Mouse (Mus musculus) adrenal gland, postnatal 10 days (tissue): ENCODE data around the gene Htt. TPM values are rescaled to one million over a fixed set of nuclear protein-coding genes. Genes with fewer than 3 reads are reported as not detected.
"Not testable (repeated sequence)": the region's sequence is repeated elsewhere in the genome, so short reads cannot be mapped to it uniquely, and the experiment has no call there.

Source experiments
- DNase-seq: peaks from one replicate; pipeline ENCODE4 v3.0.0; 2021; ENCODE audit warnings: mixed read lengths
- long read RNA-seq, 2 experiments: library from polyadenylated mRNA; stranded (forward); transcript quantifications; one replicate each; pipeline ENCODE4 v2.0.0; 2021
- total RNA-seq, 2 experiments: library from RNA; stranded (reverse); gene quantifications; 2 replicates each; pipeline ENCODE4 v1.2.3; 2021

Htt gene
- 10 to 100 TPM; 17.0 to 27.7 TPM for total RNA-seq
- long read RNA-seq, experiment 1, partial matches to known transcripts = 4 of 4 reads
- long read RNA-seq, experiment 1, other reads (novel, unspliced or antisense) = 0 of 4 reads
- long read RNA-seq, experiment 2, partial matches to known transcripts = 2 of 3 reads
- long read RNA-seq, experiment 2, other reads (novel, unspliced or antisense) = 1 of 3 reads

DNA sequence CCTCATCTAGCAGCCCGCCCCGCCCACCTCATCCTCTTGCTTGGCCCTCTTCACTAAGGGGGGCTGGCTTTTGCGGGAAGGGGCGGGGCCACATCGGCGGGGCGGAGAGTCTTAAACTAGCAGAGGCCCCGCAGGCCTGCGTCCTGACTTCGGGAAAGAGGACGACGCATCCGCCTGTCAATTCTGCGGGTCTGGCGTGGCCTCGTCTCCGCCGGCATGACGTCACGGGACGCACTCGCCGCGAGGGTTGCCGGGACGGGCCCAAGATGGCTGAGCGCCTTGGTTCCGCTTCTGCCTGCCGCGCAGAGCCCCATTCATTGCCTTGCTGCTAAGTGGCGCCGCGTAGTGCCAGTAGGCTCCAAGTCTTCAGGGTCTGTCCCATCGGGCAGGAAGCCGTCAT lies at the start of gene Htt:
Gene Htt, plus strand, starts transcription at position 232 of the 400 bp plus-strand sequence.
- DNase-seq = peak; percentile 97

DNA sequence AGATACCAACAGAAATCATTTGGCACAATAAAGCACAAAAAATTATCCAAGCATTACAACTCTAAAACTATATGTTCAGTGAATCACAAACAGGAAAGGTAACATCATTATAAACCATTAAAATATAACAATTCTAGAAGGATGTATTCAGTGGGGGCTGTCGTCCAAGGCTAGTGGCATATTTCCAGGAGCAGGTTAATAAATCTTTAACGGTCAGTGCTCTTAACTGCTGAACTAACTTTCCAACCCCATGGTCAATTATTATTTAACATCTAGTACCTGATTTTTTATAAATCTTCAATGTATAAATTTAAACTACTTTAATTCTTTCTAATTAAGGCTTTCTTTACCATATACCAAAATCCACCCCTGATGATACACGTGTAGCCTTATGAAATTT lies 47.2 kb upstream of the Htt start:
- DNase-seq = not testable (repeated sequence)

DNA sequence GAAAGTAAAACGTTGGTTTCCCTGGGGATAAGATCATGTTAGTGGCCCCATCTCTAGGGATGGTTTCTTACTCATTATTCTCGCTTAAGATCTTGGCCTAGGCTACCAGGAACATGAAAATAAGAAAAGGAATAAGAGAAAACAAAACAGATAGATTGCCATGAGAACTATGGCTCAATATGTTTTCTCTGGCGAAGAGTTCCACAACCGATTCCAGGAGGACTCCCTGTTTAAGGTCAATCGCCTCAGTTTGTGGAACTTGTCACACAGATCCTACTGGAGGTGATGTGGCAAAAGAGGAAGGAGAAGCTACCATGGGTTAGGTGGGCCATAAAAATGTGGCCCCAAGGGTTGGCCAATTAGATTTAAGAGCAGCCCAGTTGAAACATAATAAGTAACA lies 46.7 kb upstream of the Htt start:
- peak; percentile 5 for DNase-seq

DNA sequence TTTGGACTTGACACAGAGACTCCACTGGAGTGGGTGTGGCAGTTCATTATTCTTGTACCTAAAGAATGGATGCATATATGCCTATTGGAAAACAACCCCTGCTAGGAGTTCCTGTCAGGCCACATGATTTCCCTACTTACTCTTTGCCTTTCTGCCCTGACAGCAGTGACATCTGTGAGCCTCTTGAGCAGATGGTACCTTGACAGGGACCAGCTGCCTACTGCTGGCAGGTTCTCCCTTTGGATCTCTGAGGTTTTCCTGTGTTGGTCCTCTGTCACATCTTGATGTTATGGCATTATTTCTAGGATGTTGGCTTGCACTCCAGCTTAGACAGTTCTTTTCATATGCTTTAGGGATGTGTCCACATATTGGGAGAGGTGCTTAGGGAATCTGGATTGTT lies 32.4 kb upstream of the Htt start:
- DNase-seq = no peak

DNA sequence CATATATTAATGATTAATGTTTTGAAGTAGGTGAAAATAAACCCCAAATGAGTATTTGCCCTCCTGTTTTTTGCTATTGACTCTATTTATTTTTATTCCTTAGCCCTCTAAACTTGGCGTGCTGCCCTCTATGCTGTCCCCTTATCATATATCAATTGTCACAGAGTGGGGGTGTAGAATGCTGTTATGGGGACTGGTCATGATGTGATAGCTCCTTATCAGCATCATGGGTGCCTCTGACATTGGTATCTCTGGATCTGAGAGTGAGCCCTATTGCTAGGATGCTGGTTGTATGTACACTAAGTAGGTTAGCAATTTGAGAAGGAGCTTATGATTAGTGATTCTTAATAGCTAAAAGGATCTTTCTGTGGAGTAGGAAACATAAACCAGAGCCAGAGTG lies 31.3 kb upstream of the Htt start:
- DNase-seq = no peak

DNA sequence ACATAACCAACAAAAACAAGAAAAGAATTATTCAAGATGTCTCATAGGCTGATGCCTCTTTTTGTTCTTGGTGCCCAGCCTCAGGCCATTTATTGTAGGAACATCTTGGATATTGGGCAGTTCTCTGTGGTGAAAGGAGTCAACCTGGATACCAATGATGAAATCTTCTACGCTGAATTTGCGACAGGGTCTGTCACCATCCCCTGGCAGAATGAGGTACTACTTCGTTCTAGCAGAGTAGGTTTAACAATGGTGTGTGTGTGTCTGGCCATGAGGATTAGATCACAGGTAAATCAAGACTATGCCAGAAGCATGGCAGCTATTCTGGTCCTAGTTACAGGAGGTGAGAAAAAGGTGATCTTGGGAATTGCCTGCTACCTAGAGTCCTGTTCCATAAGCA lies 10.1 kb upstream of the Htt start:
- DNase-seq = no peak

DNA sequence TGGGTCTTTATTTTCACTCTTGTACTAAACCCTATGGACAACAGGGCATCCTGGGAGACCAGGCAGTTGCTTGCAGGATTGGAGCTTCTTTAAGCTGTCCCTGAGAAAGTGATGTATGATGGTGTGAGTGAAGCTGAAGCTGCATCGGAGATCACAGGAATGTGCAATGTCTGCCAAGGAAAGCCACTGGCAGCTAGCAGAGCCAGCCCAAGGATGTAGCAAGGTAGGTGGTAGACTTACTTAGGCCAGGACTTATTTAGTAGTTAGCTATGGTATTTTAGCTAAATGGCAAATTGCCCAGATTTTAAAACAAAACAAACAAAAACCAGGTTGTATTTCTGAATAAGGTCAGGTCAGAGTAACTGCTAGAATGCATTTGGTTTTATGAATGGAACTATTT lies 2.8 kb upstream of the Htt start:
- DNase-seq = no peak

DNA sequence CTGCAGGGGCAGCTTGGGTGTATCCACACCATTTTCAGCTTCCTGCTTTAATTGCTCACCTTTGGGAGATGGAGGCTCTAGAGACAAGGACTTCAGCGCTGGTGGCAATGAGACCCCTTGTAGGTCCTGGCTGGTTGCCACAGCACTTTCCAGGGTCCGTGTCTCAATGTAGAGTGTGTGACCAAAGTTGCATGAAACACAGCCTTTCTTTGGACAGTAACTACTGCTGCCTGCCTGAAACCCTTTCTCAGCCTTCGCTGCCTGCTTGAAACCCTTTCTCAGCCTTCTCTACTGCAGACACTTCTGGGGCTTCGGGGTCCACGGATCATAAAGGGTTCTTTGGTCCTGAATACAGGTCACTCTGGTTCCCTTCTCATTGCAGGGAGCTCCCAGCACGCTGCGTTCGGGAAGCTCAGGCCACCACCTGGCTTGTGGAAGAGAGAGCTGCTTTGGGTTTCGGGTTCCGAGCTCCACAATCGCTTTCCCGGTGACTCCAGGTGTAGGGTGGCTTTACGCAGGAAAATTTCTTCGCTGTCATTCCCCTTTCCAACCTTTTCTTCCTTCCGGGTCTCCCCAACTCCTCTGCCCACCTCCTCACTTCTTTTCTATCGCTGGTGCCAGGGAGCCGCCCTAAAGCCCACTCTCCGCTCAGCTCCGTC lies 561 bp upstream of the Htt start:
- DNase-seq = no peak

DNA sequence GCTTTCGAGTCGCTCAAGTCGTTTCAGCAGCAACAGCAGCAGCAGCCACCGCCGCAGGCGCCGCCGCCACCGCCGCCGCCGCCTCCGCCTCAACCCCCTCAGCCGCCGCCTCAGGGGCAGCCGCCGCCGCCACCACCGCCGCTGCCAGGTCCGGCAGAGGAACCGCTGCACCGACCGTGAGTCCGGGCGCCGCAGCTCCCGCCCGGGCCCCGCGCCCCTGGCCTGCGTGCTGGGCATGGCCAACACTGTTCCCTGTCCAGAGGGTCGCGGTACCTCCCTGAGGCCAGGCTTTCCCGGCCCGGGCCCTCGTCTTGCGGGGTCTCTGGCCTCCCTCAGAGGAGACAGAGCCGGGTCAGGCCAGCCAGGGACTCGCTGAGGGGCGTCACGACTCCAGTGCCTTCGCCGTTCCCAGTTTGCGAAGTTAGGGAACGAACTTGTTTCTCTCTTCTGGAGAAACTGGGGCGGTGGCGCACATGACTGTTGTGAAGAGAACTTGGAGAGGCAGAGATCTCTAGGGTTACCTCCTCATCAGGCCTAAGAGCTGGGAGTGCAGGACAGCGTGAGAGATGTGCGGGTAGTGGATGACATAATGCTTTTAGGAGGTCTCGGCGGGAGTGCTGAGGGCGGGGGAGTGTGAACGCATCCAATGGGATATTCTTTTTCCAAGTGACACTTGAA lies 533 bp downstream of the Htt start:
- no peak for DNase-seq

DNA sequence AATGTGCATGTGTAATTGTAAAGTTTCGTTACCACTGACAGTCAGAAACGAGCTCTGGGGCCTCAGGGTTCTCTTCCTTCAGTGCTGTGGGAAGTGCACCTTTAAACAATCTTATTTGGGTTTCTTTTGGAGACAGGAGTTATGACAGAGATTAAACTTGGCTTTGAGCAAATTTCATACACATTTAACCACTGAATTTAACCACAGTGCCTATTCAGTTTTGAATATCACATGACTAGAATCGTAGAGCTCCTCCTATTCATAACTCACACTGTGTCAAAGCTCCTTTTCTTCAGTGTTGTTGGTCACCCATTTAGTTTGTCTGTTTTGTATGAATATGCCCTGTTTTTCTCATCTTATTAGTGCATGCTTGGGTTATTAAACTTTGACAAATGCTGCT lies 10.3 kb downstream of the Htt start:
- DNase-seq = no peak

DNA sequence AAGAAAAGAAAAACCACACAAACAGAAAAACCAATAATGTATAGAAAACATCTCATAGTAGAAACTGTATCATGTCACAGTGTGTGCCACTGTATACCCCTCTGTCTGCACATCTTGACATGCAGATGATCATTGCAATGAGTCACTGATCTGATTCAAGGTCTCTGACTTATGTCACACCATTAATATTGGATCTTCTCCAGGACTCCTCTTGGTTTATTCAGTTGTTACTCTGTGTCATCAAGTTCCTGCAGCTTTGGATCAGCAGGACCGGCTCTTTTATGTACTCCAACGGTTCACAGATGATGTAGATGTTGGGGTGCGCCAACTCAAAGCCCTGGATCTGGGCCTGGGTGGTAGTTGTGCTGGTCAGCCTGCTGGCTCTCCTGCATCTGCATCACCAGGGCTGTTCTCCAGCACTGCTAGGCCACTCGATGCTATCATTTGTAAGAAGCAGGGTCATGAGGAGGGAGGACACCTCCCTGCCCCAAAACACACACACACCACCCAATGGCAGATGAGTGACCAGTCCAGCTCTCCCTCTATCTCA lies 11.2 kb downstream of the Htt start:
- peak; percentile 10 for DNase-seq

DNA sequence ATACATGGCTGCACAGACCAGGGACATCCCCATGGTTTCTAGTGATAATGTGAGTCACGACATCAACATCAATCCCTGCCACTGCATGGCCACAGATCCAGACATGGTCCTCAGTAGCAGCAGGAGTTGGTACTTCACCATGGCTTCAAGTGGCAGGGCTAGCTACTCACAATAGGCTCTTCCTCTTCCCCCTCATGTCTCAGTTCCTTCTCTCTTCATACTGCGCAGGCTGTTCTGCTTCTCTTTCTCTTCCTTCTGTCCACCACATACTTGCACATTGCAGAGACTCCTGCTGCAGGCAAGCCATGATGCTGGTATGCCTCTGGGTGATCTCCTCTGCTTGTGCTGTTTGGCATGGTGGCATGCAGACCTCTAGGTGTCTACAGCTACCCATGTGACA lies 11.9 kb downstream of the Htt start:
- peak; percentile 6 for DNase-seq

DNA sequence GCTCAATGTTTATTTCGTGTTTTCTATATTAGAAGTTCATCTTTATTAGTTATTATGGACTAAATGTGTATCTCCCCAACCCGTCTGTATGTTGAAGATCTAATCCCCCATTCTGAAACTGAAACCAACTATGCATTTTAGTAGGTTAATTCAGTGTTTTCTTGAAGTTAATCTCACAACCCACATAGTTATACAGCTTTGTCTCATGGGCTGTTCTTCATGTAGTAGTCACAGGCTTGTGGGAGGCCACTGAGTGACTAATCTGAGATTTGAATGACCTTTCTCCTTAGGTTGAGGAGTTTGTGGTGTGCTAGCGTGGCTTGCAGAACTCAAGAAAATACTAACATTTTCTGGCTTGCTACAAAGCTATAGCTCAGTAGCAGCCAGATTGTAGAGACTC lies 23.5 kb downstream of the Htt start:
- no peak for DNase-seq

DNA sequence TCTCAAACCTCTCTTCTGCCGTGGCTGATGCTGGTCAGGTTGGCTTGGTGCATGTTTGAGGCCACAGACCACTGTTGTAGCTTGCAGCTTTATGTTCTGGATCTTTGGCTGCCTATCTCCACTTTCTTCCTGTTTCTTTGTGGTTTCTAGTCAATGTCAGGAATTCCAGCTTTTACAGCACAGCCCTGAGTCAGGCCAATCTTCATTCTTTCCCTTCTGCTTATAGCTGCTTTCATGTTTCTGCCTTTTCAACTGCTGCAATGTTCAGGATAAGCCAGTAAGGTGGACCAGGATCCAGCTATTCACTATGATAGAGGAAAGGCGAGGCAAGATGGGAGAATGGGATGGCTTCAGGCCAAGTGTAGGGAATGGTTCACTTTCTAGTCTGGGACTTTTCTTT lies 29.6 kb downstream of the Htt start:
- DNase-seq = no peak

DNA sequence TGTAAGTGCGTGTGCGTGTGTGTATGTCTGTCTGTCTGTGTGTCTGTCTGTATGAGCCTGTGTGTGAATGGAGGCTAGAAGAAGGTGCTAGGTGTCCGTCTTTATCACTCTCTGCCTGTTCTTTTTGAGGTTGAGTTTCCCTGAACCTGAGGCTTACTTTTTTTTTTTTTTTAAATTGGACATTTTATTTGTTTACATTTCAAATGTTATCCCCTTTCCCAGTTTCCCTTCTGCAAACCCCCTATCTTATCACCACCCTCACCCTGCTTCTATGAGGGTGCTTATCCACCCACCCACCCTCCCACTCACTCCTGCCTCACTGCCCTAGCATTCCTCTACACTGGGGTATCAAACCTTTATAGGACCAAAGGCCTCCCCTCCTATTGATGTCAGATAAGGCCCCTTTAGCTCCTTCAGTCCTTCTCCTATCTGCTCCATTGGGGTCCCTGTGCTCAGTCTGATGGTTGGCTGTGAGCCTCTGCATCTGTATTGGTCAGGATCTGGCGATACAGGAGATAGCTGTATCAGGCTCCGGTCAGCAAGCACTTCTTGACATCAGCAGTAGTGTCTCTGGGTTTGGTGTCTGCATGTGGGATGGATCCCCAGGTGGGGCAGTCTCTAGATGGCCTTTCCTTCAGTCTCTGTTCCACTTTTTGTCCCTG lies 38.9 kb downstream of the Htt start:
- no peak for DNase-seq

DNA sequence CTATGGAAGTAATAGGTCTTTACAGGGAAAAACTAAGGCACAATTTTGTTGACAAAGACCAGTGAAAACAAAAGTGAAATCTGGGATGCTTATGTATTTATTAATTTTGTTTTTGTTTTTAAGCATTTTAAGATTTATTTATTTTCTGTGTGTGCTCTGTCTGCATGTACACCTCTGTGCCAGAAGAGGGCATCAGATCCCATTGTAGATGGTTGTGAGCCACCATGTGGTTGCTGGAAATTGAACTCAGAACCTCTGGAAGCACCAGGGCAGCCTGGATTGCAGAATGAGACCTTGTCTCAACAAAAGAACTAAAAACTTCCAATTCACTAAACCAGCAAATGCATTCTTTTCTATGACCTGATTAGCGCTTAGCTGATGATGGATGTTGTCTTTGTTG lies 44.5 kb downstream of the Htt start:
- no peak for DNase-seq

DNA sequence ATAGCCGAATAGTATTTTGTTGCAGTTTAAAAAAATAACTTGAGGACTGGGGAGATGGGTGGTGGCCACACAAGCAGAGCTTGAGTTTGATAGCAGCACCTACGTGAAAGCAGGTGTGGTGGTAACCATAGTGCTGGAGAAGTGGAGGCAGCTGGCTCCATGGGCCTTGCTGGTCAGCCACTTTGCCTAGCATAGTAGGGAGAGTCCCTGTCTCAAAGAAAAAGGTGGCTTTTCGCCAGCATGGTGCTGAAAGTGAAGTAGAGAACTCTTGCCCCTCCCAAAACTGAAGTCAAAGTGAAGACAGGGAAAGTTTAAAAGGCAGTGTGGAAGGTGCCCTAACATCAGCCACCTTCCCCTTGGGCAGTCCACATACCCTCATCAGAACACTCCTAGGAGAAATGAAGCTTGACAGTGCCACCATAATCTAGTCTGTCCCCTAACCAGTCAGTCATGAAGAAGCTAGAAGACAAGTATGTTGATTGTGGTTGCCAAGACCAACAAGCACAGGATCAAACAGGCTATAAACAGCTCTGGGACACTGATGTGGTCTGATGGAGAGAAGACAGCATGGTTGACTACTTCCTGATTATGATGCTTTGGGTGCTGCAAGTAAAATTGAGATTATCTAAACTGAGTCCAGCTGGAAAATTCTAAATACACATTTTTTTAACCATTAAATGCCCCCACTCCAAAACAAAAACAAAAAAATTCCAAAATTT lies 61.0 kb downstream of the Htt start:
- DNase-seq = no peak

DNA sequence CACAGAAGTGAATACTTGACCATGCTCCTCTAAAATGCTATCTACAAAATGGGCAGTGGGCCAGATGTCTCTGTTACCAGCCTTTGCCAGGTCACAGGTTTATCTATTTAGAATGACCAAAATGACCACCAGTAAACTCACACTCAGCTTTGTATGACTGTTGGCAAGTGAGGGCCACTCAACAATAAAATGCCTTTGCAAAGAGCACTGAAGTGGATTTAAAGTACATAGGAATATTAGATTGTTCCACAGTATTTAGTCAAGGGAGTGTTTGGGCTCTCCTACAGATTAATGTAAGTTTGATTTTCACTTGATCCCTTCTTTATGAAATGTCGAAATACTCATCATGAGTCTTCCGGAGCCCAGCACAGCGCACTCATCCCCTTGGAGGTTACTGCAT lies 92.5 kb downstream of the Htt start:
- DNase-seq = no peak

DNA sequence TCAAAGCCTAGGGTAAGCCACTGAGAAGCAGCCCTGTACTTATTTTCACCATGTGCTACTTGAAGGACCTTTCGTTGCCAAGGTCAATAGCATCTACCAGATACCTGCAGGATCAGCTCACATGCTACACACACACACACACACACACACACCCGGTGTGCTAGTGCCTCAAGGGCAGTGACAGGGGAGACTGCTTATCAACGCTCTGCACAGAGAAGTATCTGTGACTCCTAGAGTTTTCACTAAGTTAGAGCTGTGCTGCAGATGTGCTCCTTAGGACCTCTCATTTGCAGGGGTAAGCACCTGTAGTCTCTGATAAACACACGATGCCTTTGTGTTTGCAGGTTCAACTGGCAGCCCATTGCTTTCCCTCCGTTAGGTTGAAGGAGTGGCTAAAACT lies 103.8 kb downstream of the Htt start:
- no peak for DNase-seq

DNA sequence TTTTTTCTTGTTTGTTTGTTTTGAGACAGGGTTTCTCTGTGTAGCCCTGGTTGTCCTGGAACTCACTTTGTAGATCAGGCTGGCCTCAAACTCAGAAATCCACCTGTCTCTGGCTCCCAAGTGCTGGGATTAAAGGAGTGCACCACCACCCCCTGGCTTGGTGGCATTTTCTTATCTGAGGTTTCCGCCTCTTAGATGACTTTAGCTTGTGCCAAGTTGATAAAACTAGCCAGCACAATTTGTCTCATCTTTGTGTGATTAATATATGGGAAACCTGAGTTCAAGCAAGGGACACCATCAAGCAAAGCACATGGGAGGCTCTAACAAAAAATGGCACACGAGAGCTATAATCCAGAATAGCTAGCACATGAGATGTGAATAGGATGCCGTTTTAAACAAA lies 118.8 kb downstream of the Htt start:
- not testable (repeated sequence) for DNase-seq

DNA sequence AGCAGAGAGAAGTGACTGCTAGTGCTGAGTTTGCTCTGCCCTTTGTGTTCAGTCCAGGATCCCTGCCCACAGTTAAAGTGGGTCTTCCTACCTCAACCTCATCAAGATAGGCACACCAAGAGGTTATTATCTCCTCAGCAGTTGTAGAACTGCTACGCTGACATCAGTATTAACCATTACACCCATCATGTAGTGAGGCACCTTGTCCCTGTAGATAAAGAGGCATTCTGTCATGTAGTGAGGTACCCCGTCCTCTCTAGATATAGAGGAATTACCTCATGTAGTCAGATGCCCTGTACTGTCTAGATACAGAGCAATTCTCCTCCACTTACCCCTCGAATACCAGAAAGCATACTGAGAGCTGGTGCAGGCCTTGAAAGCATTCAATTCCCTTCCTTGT lies 119.5 kb downstream of the Htt start:
- no peak for DNase-seq

DNA sequence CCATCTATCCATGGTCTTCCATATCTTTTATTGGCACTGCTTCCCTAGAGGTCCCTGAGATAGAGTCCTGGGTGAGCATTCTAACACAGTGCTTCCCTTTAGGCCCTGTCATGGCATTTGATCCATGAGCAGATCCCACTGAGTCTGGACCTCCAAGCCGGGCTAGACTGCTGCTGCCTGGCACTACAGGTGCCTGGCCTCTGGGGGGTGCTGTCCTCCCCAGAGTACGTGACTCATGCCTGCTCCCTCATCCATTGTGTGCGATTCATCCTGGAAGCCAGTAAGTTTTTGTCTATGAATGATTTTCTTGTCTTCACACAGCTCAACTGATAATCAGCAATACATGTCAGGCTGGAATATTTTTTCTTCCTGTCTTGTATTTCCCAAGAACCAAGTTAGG lies 123.7 kb downstream of the Htt start:
- no peak for DNase-seq

DNA sequence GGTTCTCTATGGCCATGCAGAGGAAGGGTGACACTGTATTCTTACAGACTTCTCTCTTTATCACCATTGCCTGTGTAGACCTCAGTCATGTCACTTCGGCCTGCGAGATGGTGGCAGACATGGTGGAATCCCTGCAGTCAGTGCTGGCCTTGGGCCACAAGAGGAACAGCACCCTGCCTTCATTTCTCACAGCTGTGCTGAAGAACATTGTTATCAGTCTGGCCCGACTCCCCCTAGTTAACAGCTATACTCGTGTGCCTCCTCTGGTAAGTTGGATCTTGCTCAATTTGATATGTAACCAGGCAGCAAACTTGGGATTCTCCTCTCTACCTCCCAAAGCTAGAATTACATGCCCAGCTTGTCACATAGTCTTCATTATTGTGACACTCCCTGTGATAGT lies 127.7 kb downstream of the Htt start:
- no peak for DNase-seq
